Mouse (Mus musculus): ENCODE measurements at regions not wholly inside any gene's neighbourhood (a gene's known extent, or its start where the extent isn't known, plus 50 kb on each side); places are given as distances from the start of the nearest gene placed in this dataset.

DNA sequence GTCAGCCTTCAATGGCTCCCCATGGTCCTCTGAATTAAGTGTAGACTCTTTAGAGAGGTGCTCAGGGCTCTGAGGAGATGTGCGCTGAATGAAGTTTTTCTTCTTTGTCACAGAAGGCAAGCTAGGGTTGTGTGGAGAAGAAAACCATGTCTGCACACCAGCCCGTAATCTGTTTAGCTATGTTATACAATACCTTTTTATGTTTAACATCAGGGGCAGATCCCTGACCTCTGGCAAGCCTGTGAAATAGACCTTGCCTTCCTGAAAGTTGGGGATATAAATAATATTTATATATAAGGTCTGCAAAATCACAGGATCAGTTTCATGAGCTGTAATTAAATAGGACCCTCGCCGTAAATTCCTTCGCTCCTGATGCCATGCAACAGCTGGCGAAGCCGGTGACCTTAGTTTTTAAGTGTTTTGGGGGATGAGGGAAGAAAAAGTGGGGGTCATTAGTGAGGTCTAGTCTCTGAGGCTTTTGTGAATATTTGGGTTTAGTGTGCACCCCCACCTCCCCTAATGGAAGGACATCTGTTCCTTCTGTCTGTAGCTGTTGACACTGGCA is 119.7 kb downstream of the Mtx2 start:
- peak; percentile 48 for DNase-seq (ENCODE audit: low spot score)

DNA sequence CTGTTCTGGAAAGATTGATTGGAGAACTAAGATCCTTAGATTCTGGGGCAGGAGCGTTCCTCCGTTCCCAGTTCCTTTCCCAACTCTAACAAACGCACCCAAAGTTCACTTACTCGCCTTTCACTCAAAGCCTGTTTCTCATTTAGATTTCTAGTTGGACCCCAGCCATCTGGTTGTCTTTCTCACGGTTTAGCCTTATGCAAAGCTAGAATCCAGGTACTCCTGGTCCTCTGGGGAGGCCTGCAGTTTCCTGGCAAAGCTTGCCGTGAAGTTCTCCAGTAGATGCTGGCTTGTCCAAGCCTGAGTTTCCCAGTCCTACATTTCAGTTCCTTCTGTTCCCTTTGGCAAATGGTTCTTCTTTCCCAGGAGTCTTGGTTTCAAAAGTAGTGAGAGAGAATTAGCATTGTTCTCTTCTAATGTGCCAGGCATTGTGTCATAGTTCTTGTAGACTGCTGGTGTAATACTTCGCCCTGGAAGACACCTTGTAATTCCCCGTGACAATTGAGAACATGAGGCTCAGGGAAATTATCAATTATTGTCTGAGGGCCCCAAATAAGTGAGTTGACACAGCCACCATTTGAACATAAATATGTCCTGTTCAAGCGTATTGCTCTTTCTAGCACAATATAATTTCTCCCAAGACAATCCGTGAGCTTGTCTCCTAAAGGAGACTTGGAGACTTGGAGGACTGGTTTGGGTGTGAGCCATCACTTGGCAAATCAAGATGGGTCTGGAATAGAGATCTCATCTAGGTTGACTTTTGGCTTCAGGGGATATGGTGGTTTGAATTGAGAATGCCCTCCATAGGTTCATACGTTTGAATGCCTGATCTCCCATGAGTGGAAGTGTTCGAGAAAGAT is 126.0 kb downstream of the Mtx2 start:
- Histone ChIP-seq H3K9ac (ENCODE audit: low read depth, low read length) (no peak overlapping the region), H3K4me3 (replicated peaks; ENCODE audit: low read depth, low read length) (no peak overlapping the region), H3K4me2 (ENCODE audit: low read length) (no peak overlapping the region), H3K27me3 (ENCODE audit: insufficient read depth, low read length) (no peaks in the 10 kb centered on the region), H3K27ac (no peak overlapping the region), H3K36me3 (ENCODE audit: insufficient read depth, low read length) (no peaks in the 10 kb centered on the region), H3K9me3 (replicated peaks; ENCODE audit: low read length) (no peaks in the 10 kb centered on the region), H3K4me1 (replicated peaks; ENCODE audit: insufficient read depth, low read length) (no peaks in the 10 kb centered on the region)
- no peak for TF ChIP-seq CTCF (IDR thresholded peaks at IDR 0.05; ENCODE audit: low read depth)
- ATAC-seq (replicated peaks; ENCODE audit: low FRiP score, low read depth), result no peak
- 83% methylated on average over 12 of the region's 12 CpGs for WGBS
- no peak for DNase-seq (ENCODE audit: low spot score)

More for the DNA sequence above, 119.7 kb downstream of the Mtx2 start:
- no peak overlapping the region for H3K27ac ChIP-seq
- TF ChIP-seq CTCF (IDR thresholded peaks at IDR 0.05; ENCODE audit: low read depth), result no peak
- no peak overlapping the region for H3K4me3 ChIP-seq (replicated peaks; ENCODE audit: low read depth, low read length)
- H3K4me1 ChIP-seq (replicated peaks; ENCODE audit: insufficient read depth, low read length), result no peaks in the 10 kb centered on the region
- no peaks in the 10 kb centered on the region for H3K9me3 ChIP-seq (replicated peaks; ENCODE audit: low read length)
- H3K36me3 ChIP-seq (ENCODE audit: insufficient read depth, low read length), result no peaks in the 10 kb centered on the region
- no peaks in the 10 kb centered on the region for H3K27me3 ChIP-seq (ENCODE audit: insufficient read depth, low read length)
- no peak overlapping the region for H3K4me2 ChIP-seq (ENCODE audit: low read length)
- 54% methylated on average over 7 of the region's 7 CpGs for WGBS
- no peak overlapping the region for H3K9ac ChIP-seq (ENCODE audit: low read depth, low read length)
- no peak for ATAC-seq (replicated peaks; ENCODE audit: low FRiP score, low read depth)

DNA sequence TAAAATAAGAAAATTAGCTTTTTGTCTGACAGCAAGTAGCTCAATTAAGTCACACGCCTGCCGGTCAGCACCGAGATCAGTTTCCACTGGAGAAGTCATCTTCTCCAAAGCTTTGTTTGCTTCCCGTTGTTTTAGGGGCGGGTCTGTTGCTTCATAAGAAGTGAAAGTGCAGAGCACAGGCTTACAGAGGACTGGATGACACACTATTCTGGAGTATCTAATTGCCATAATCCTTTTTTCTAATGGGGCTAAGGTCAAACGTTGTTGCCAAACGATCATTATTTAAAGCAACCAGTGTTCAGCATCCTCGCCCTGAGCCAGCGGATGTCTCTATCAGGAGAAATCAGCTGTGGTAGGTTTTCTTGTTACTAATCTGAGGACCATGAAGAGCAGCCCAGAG is 128.5 kb downstream of the Mtx2 start:
- Histone ChIP-seq H3K4me2 (ENCODE audit: low read length) (no peak overlapping the region), H3K9me3 (replicated peaks; ENCODE audit: low read length) (no peaks in the 10 kb centered on the region), H3K27me3 (ENCODE audit: insufficient read depth, low read length) (no peaks in the 10 kb centered on the region), H3K27ac (no peak overlapping the region), H3K4me3 (replicated peaks; ENCODE audit: low read depth, low read length) (no peak overlapping the region), H3K9ac (ENCODE audit: low read depth, low read length) (no peak overlapping the region), H3K4me1 (replicated peaks; ENCODE audit: insufficient read depth, low read length) (no peaks in the 10 kb centered on the region), H3K36me3 (ENCODE audit: insufficient read depth, low read length) (no peaks in the 10 kb centered on the region)
- ATAC-seq (replicated peaks; ENCODE audit: low FRiP score, low read depth), result no peak
- DNase-seq (ENCODE audit: low spot score), result no peak
- no peak for TF ChIP-seq CTCF (IDR thresholded peaks at IDR 0.05; ENCODE audit: low read depth)
- 62% methylated on average over 9 of the region's 9 CpGs for WGBS

DNA sequence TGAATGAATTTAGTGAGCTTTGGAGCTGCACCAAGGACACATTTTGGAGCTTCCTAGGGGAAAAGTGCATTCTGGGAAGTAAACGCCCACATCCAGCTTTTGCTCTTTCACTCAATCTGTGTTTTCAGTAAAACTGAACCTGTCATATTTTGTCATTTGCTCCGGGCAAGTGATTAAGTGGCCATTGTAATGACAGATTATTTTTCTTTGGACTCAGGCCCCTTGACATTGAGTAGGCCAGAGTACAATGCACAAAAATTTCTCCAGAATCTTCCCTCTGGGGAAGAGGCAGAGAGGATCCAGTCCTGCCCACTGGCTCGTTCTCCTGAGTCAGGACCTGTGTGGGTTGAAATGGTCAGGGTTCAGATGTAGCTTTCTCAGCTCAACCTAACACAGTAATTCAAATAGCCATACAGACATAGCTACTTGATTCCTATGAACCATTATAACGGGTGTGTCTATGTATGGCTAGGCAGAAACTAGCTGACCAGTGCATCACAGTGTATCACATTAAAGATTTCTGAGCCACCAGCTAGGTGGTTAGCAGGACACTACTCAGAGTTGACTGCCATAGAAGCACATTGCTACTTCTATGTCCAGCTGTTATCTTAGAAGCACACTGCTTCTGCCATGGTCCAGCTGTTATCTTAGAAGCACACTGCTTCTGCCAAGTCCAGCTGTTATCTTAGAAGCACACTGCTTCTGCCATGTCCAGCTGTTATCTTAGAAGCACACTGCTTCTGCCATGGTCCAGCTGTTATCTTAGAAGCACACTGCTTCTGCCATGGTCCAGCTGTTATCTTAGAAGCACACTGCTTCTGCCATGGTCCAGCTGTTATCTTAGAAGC is 129.9 kb downstream of the Mtx2 start:
- TF ChIP-seq CTCF (IDR thresholded peaks at IDR 0.05; ENCODE audit: low read depth), result no peak
- H3K4me2 ChIP-seq (ENCODE audit: low read length), result no peak overlapping the region
- WGBS, result 77% methylated on average over 4 of the region's 4 CpGs
- H3K9me3 ChIP-seq (replicated peaks; ENCODE audit: low read length), result no peaks in the 10 kb centered on the region
- H3K36me3 ChIP-seq (ENCODE audit: insufficient read depth, low read length), result no peaks in the 10 kb centered on the region
- H3K27me3 ChIP-seq (ENCODE audit: insufficient read depth, low read length), result no peaks in the 10 kb centered on the region
- H3K4me1 ChIP-seq (replicated peaks; ENCODE audit: insufficient read depth, low read length), result no peaks in the 10 kb centered on the region
- DNase-seq (ENCODE audit: low spot score), result no peak
- no peak overlapping the region for H3K4me3 ChIP-seq (replicated peaks; ENCODE audit: low read depth, low read length)
- ATAC-seq (replicated peaks; ENCODE audit: low FRiP score, low read depth), result no peak
- no peak overlapping the region for H3K27ac ChIP-seq
- H3K9ac ChIP-seq (ENCODE audit: low read depth, low read length), result no peak overlapping the region

DNA sequence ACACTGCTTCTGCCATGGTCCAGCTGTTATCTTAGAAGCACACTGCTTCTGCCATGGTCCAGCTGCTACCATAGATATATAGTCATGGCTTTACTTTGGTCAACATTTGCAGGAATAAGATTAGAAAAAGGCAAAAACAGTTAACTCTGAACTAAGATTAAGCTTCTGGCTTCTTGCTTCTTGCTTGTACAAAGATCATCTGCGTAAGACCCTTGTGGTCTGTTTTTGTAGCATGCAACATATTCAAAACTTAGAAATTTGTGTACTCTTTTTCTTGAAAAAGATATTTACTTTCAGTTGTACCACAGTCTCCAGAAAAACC is 130.5 kb downstream of the Mtx2 start:
- 94% methylated on average over 1 of the region's 1 CpGs for WGBS
- no peaks in the 10 kb centered on the region for H3K4me1 ChIP-seq (replicated peaks; ENCODE audit: insufficient read depth, low read length)
- H3K9me3 ChIP-seq (replicated peaks; ENCODE audit: low read length), result no peaks in the 10 kb centered on the region
- TF ChIP-seq CTCF (IDR thresholded peaks at IDR 0.05; ENCODE audit: low read depth), result no peak
- no peak overlapping the region for H3K4me3 ChIP-seq (replicated peaks; ENCODE audit: low read depth, low read length)
- no peaks in the 10 kb centered on the region for H3K27me3 ChIP-seq (ENCODE audit: insufficient read depth, low read length)
- no peak overlapping the region for H3K4me2 ChIP-seq (ENCODE audit: low read length)
- DNase-seq (ENCODE audit: low spot score), result no peak
- no peaks in the 10 kb centered on the region for H3K36me3 ChIP-seq (ENCODE audit: insufficient read depth, low read length)
- ATAC-seq (replicated peaks; ENCODE audit: low FRiP score, low read depth), result no peak
- no peak overlapping the region for H3K27ac ChIP-seq
- no peak overlapping the region for H3K9ac ChIP-seq (ENCODE audit: low read depth, low read length)

DNA sequence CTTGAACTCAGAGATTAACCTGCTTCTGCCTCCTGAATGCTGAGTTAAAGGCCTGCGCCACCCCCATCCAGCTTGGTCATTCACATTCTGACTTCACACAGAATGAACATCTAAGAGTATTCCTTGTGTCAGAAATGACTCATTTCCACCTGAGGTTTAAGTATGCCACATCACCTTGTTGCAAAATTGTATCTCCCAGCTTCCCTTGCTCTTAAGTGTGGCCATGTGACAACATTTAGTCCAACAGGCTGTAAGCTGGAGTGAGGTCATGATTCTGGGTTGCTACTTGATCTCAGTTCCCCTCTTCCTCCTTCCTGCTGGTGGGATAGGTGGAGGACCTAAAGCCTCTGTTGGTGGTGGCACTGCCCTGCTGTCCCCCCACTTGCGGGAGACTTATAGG is 131.0 kb downstream of the Mtx2 start:
- Histone ChIP-seq H3K9me3 (replicated peaks; ENCODE audit: low read length) (no peaks in the 10 kb centered on the region), H3K4me2 (ENCODE audit: low read length) (no peak overlapping the region), H3K27ac (no peak overlapping the region), H3K36me3 (ENCODE audit: insufficient read depth, low read length) (no peaks in the 10 kb centered on the region), H3K27me3 (ENCODE audit: insufficient read depth, low read length) (no peaks in the 10 kb centered on the region), H3K9ac (ENCODE audit: low read depth, low read length) (no peak overlapping the region), H3K4me1 (replicated peaks; ENCODE audit: insufficient read depth, low read length) (no peaks in the 10 kb centered on the region), H3K4me3 (replicated peaks; ENCODE audit: low read depth, low read length) (no peak overlapping the region)
- no peak for DNase-seq (ENCODE audit: low spot score)
- no peak for TF ChIP-seq CTCF (IDR thresholded peaks at IDR 0.05; ENCODE audit: low read depth)
- no peak for ATAC-seq (replicated peaks; ENCODE audit: low FRiP score, low read depth)
- 98% methylated on average over 2 of the region's 2 CpGs for WGBS
